Mouse (Mus musculus): ENCODE data around the gene Rnf220. TPM values are rescaled to one million over a fixed set of nuclear protein-coding genes. Genes with fewer than 3 reads are reported as not detected.

The Rnf220 gene
- polyA plus RNA-seq (2015; fragmentation: Nextera tagmentation; extraction: Ambion mirVana) = 68.7 and 69.5 TPM in 2 replicates

DNA sequence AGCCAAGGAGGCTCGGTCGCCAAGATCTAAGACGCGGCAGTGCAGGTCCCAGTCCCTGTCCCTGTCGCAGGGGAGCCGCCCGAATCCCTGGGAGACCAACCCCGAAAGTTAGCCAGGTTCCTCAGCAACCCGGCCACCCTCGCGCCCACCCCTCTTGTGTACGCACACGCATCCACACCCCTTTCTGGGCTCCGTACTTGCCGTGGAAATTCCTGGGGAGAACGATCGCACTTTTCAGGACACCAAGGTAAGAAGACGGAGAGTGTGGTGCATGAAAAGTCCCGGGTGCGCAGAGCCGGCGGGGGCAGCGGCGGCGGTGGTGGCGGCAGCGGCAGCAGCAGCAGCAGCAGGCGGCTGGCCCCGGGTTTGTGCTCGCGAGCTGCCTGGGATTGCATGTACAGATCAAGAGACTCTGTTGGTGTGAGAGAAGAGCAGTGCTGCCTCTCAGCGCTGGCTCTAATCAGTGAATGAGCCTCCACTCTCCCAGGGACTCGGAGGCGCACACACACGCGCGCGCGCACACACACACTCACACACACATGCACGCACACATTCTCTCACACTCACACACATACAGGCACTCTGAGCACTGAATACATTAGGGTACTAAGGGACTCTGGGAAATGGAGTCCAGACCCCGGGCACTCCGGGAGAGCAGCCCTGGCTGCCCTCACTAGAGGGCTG lies at the start of gene Rnf220:
Rnf220 (minus strand) TSS at position 571 of the 684 bp plus-strand sequence.
- Histone ChIP-seq H3K4me1 (peaks cover 40% of the 10 kb centered on the region), H3K36me3 (no peaks in the 10 kb centered on the region), H3K9ac (peak within 1 kb of the TSS; percentile 51), H3K27ac (no peak within 1 kb of the TSS), H3K27me3 (peaks cover 83% of the 10 kb centered on the region), H3K9me3 (replicated peaks) (0 out of 2 replicates have a peak, but pooled peaks cover 1% of the 10 kb centered on the region), H3K4me2 (peak within 1 kb of the TSS; percentile 89), H3K4me3 (replicated peaks) (peak within 1 kb of the TSS; percentile 50)
- ATAC-seq (replicated peaks; ENCODE audit: low FRiP score) = peak; percentile 91
- under 1% methylated on average over 42 of the region's 42 CpGs for WGBS

DNA sequence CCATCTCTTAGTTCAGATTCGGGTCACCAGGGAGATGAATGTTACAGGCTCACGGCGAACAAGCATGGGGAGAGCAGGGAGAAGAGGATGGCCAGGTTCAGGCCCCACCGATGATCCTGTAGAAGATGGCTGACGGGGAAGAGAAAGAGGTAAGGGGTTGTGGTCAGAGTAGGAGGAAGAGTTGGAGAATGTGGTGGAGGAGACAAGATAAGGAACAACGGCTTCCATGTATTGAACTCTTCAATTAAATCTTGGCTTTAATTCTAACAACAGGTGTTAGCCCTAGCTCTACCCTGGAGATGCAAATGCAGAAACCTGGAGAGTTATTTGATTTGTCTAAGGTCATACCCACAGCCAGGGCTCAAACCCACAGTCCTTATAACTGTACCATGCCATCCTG lies 49.8 kb upstream of the Rnf220 start:
- ATAC-seq (replicated peaks; ENCODE audit: low FRiP score) = no peak
- WGBS = 82% methylated on average over 6 of the region's 6 CpGs
- no peaks in the 10 kb centered on the region for H3K36me3 ChIP-seq

DNA sequence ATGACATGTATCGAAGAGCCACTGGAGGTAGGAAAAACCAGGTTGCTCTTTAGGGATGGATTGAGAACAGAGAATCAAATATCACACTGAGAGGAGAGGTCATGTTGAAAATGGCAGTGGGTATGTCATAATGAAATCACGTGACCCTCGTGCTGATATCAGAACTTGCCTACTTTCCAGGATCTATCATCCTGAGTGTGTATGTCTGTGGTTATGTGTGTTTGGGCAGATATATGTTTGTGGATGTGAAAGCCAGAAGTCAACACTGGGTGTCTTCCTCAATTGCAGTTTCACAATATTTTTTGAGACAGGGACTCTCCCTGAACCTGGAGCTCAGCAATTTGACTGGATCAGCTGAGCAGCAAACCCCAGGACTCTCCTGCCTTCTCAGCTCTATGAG lies 48.6 kb upstream of the Rnf220 start:
- H3K27me3 ChIP-seq = peaks cover 11% of the 10 kb centered on the region; the same call in 1 of the 2 replicates
- no peaks in the 10 kb centered on the region for H3K9me3 ChIP-seq (replicated peaks)
- ATAC-seq (replicated peaks; ENCODE audit: low FRiP score) = no peak
- no peaks in the 10 kb centered on the region for H3K36me3 ChIP-seq
- no peak overlapping the region for H3K4me3 ChIP-seq (replicated peaks)
- peaks cover 7% of the 10 kb centered on the region; the same call in 1 of the 2 replicates for H3K4me1 ChIP-seq
- WGBS = 94% methylated on average over 3 of the region's 3 CpGs
- H3K9ac ChIP-seq = no peak overlapping the region
- no peak overlapping the region for H3K4me2 ChIP-seq
- H3K27ac ChIP-seq = no peak overlapping the region

More for the DNA sequence above, 49.8 kb upstream of the Rnf220 start:
- H3K4me2 ChIP-seq = no peak overlapping the region
- no peaks in the 10 kb centered on the region for H3K9me3 ChIP-seq (replicated peaks)
- peaks cover 11% of the 10 kb centered on the region; the same call in 1 of the 2 replicates for H3K27me3 ChIP-seq
- no peak overlapping the region for H3K27ac ChIP-seq
- H3K9ac ChIP-seq = no peak overlapping the region
- H3K4me1 ChIP-seq = peaks cover 18% of the 10 kb centered on the region
- no peak overlapping the region for H3K4me3 ChIP-seq (replicated peaks)

DNA sequence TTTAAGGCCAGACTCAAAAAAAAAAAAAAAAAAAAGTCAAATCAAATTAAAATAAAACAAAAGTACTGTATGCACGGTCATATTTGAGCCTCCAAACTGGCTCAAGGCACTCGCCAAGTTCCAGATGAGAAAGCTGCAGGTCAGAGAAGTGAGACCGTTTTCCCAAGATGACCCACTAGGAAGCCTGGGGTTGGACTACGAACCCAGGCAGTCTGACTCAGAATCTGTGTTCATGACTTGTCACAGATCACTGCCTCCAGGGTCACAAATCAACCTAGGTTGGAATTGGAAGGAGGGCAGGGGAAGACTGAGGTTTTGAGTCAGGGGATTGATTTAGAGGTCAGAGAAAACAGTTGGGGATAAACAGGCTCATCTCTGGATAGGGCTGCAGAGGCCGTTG lies 43.7 kb upstream of the Rnf220 start:
- H3K4me2 ChIP-seq = no peak overlapping the region

DNA sequence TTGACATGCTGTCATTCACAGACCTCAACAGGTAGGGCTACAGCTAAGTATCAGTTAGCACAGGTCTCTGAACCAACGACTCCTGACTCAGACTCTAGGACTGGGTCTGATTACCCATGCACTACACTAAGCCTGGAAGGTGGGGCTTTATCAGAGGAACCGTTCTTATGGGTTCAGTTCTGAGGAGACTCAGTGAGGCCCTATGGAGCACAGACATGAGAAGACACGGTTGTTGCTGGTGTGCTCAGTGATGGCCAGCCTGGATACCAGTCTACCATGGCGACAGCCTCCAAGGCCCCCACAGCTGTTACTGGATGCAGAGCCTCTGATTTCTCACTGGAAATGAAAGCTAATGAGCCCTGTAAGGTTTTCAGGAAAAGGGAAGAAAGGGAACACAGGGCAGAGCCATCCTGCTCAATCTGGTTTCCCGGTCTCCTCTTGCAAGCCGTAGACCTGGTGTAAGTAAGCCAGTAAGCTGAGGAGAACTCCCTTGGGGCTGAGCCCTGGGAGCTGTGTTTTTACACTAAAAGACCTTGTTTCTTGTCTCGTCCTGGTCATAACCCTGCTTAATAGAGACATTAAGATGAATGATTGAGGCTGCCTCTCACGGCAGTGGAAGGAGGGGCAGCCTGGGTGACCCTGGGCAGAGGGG lies 42.6 kb upstream of the Rnf220 start:
- Histone ChIP-seq H3K27me3 (peaks cover 33% of the 10 kb centered on the region), H3K4me1 (peaks cover 20% of the 10 kb centered on the region), H3K9ac (no peak overlapping the region), H3K27ac (0 out of 2 replicates have a peak overlapping the region, but pooled peaks have one; percentile 32), H3K4me2 (no peak overlapping the region), H3K4me3 (replicated peaks) (no peak overlapping the region), H3K9me3 (replicated peaks) (no peaks in the 10 kb centered on the region), H3K36me3 (no peaks in the 10 kb centered on the region)
- peak; percentile 73 for ATAC-seq (replicated peaks; ENCODE audit: low FRiP score)
- WGBS = 30% methylated on average over 8 of the region's 8 CpGs

More for the DNA sequence above, 43.7 kb upstream of the Rnf220 start:
- 51% methylated on average over 5 of the region's 5 CpGs for WGBS
- no peaks in the 10 kb centered on the region for H3K36me3 ChIP-seq
- peaks cover 25% of the 10 kb centered on the region for H3K27me3 ChIP-seq
- ATAC-seq (replicated peaks; ENCODE audit: low FRiP score) = no peak
- no peak overlapping the region for H3K4me3 ChIP-seq (replicated peaks)
- no peak overlapping the region for H3K9ac ChIP-seq
- H3K9me3 ChIP-seq (replicated peaks) = no peaks in the 10 kb centered on the region
- no peak overlapping the region for H3K27ac ChIP-seq
- H3K4me1 ChIP-seq = peaks cover 20% of the 10 kb centered on the region

DNA sequence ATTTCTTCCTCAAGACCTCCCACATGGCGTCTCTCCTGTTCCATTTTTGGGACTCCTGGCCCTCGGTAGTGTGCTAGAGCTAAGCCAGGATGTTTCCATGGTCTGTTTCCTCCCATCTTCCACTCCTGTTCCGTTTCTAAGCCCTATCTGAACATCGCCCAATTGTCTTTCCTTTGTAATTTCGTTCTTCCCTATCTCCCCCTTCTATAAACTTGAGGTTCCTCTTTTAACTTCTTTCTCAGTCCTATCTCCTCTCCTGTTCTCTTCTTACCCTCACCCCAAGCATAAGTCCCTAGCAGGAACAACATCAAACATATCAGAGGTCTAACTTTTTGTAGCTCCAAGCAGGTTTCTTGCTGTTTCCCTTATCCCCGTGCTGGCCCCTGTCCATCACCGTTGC lies 40.1 kb upstream of the Rnf220 start:
- Histone ChIP-seq H3K9me3 (replicated peaks) (no peaks in the 10 kb centered on the region), H3K4me1 (peaks cover 20% of the 10 kb centered on the region), H3K27ac (no peak overlapping the region), H3K27me3 (peaks cover 33% of the 10 kb centered on the region), H3K4me3 (replicated peaks) (no peak overlapping the region), H3K9ac (no peak overlapping the region), H3K4me2 (no peak overlapping the region), H3K36me3 (no peaks in the 10 kb centered on the region)
- ATAC-seq (replicated peaks; ENCODE audit: low FRiP score) = no peak
- 84% methylated on average over 7 of the region's 7 CpGs for whole genome bisulfite sequencing

DNA sequence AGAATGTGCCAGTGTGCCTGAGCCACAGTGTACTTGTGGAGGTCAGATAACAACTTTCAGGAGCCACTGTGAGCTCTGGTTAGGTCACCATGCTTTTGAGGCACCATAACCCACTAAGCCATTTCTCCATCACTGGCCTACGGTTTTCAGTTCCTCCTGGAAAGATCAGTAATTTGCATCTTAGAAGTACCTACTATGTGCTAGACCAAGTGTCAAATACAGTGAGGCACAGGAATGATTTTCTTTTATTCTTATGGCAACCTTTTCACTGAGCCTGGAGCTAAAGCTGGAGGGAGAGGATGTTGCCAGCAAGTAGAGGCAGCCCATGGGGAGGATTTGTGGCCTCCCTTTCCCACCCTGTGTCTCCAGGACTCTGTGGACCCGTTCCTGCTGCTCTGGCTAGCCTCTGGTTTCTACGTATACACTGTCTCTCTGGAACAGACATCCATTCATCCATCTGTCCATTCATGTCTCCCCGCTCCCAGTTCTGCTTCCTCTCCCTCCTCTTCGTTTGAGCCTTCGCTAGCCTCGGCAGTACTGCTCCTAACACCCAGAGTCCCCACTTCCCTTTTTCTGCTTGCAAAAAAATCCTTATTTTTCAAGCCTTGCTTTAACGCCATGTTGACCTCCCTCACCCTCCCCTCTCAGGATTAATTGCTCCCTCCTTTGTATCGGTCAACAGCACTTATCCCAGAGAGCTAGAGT lies 38.8 kb upstream of the Rnf220 start:
- no peaks in the 10 kb centered on the region for H3K36me3 ChIP-seq
- H3K4me1 ChIP-seq = peaks cover 20% of the 10 kb centered on the region
- H3K27me3 ChIP-seq = peaks cover 33% of the 10 kb centered on the region
- no peak for ATAC-seq (replicated peaks; ENCODE audit: low FRiP score)
- H3K27ac ChIP-seq = no peak overlapping the region
- 56% methylated on average over 9 of the region's 9 CpGs for WGBS
- H3K4me2 ChIP-seq = no peak overlapping the region
- no peak overlapping the region for H3K9ac ChIP-seq
- H3K9me3 ChIP-seq (replicated peaks) = no peaks in the 10 kb centered on the region
- H3K4me3 ChIP-seq (replicated peaks) = no peak overlapping the region

DNA sequence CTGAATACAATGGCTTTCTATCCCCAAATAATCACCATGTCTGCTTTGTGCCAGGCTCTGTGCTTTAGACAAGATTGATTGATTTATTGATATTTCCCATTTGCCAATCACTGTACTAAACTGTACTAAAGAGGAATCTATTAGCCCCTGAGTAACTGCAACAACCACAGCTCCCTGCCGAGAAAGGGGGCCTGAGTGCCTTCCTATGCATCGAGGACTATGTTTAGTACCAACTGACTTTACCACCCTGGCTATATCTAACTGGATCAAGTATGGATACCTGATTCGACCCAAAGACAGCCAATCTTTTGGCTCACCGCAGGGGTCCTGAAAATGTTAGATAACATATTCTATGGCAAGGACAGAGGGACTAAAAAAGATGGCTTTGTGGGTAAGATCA lies 33.0 kb upstream of the Rnf220 start:
- no peaks in the 10 kb centered on the region for H3K36me3 ChIP-seq
- no peak overlapping the region for H3K4me2 ChIP-seq
- H3K4me3 ChIP-seq (replicated peaks) = no peak overlapping the region
- no peaks in the 10 kb centered on the region for H3K4me1 ChIP-seq
- 76% methylated on average over 4 of the region's 4 CpGs for WGBS
- H3K9ac ChIP-seq = no peak overlapping the region
- no peaks in the 10 kb centered on the region for H3K9me3 ChIP-seq (replicated peaks)
- no peak for ATAC-seq (replicated peaks; ENCODE audit: low FRiP score)
- H3K27ac ChIP-seq = no peak overlapping the region
- H3K27me3 ChIP-seq = peaks cover 63% of the 10 kb centered on the region

DNA sequence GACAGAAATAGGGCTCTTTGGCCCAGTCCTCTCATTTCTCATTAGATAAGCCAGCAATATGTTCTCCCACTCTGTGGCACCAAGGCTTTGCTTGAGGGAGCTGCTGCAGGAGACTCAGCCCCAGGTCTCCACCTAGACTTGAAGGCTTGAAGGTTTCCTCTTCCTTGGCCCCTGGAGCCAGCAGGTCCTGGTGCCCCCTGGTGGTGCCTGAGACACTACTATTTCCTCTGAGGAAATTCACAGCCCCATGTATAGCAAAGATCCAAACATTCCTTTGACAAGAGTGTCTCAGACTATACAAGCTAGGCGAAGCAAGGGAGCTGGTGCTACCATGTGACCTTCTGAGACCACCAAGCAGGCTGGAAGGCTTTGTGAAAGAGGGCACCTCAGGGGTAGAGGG lies 31.1 kb upstream of the Rnf220 start:
- Histone ChIP-seq H3K9ac (no peak overlapping the region), H3K27ac (no peak overlapping the region), H3K9me3 (replicated peaks) (no peaks in the 10 kb centered on the region), H3K36me3 (no peaks in the 10 kb centered on the region), H3K27me3 (peaks cover 63% of the 10 kb centered on the region), H3K4me3 (replicated peaks) (no peak overlapping the region), H3K4me2 (no peak overlapping the region), H3K4me1 (no peaks in the 10 kb centered on the region)
- ATAC-seq (replicated peaks; ENCODE audit: low FRiP score) = no peak
- 11% methylated on average over 1 of the region's 1 CpGs for WGBS

DNA sequence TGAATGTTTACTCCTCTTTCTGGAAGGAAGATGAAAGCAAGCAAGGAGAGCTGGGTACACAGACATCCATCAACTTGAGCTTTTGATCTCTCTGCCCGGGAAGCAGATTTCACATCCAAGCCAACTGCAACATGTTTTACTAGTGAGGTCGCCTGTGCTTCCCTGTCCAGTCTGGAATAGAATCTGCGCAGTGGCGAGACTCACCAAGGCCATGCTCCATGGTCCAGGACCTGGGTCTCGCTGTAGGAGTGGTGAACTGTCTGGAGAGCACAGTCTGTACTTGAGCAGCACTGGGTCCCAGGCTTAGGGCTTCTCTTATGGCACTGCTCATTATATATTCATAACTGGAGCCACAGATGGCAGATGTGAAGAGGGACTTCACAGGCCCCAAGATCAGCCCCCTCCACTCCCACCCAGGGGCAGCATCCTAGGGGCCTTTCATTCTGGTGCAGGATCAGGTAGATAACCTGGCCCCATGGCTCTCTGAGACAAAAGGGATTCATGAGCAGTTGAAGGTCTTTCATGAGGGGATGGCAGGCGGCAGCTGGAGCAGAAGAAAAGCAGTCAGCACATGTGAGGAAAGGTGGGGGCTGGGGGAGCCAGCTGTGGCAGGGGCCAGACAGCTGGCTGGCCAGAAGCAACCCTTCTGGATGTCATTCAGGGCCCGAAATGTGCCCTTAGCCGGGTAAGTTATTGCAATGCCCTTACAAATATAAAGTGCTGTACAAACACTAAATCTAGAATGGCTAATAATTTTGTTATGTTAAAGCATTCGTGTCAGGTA lies 30.5 kb upstream of the Rnf220 start:
- Histone ChIP-seq H3K27me3 (peaks cover 66% of the 10 kb centered on the region), H3K27ac (no peak overlapping the region), H3K9me3 (replicated peaks) (no peaks in the 10 kb centered on the region), H3K4me3 (replicated peaks) (no peak overlapping the region), H3K36me3 (no peaks in the 10 kb centered on the region), H3K4me1 (no peaks in the 10 kb centered on the region), H3K4me2 (no peak overlapping the region), H3K9ac (no peak overlapping the region)
- WGBS = 47% methylated on average over 9 of the region's 9 CpGs
- no peak for ATAC-seq (replicated peaks; ENCODE audit: low FRiP score)

DNA sequence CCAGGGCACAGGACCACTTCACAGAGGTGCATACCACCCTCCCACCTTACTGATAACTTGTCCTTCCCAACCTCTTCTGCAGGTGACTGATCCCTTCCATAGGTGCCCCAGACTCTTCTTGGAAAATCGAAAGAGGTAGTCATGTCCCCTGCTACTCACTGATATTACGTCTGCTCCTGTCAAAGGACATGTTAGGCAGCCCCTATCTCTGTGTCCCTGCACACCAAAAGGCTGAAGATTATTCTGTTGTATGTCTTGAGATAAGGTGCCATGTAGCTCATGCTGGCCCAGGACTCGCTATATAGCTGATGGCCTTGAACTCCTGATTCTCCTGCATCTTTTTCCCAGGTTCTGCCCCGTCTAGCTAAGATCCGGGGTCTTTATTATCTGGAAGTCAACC lies 29.1 kb upstream of the Rnf220 start:
- Histone ChIP-seq H3K9ac (no peak overlapping the region), H3K4me2 (no peak overlapping the region), H3K27ac (no peak overlapping the region), H3K9me3 (replicated peaks) (no peaks in the 10 kb centered on the region), H3K27me3 (peaks cover 67% of the 10 kb centered on the region), H3K4me3 (replicated peaks) (no peak overlapping the region), H3K36me3 (no peaks in the 10 kb centered on the region), H3K4me1 (no peaks in the 10 kb centered on the region)
- no peak for ATAC-seq (replicated peaks; ENCODE audit: low FRiP score)
- 91% methylated on average over 5 of the region's 5 CpGs for WGBS

All from kidney, embryonic 15.5 days (tissue).